Comparison of ENCODE assay signal across 22 mouse cellular contexts in the genomic region with DNA sequence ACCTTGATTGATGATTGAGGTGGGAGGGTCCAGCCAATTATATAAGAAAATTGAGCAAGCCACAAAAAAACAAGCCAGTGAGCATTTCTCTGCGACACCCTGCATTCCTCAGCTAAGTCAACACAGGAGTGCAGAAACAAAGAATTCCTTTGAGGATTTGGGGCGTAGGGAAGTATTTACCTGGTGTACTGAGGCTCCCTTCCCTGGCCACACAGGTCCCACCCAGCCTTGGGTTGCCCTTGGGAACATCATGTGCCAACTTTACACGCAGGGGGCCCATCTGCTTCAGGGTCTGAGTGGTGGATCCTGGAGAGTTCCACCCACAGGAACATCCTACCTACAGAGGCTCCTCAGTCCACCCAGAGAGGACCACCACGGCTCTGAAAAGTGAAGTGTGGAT. TPM values are rescaled to one million over a fixed set of nuclear protein-coding genes. Genes with fewer than 3 reads are reported as not detected.
DNase-seq lines count a peak whose midpoint lies in the region; ATAC-seq and TF ChIP-seq lines count a peak whose summit lies in the region.
"Had no signal": no experiment of that assay in that cellular context is flagged by ENCODE, and none has a peak within 500 bp of the region (broad histone marks: within the 10 kb centered on the region; RNA-seq: fewer than 3 reads in every experiment).

No protein-coding gene starts in this region.

- no peak for TF ChIP-seq CTCF in midbrain, postnatal 0 days (IDR thresholded peaks at IDR 0.05)

- H3K4me3 ChIP-seq in limb, embryonic 15.5 days, result no peak overlapping the region
- H3K4me3 ChIP-seq in limb, embryonic 10.5 days, result no peak overlapping the region
- no peak overlapping the region for H3K4me3 ChIP-seq in midbrain, embryonic 15.5 days
- H3K4me3 ChIP-seq in midbrain, postnatal 0 days (ENCODE audit: low read depth, low read length), result no peak overlapping the region
- H3K4me3 ChIP-seq in liver, embryonic 13.5 days (replicated peaks), result peak overlapping the region; percentile 48; the same call in 1 of the 2 replicates

- H3K36me3 ChIP-seq in limb, embryonic 15.5 days, result no peaks in the 10 kb centered on the region
- no peaks in the 10 kb centered on the region for H3K36me3 ChIP-seq in limb, embryonic 10.5 days
- no peaks in the 10 kb centered on the region for H3K36me3 ChIP-seq in midbrain, embryonic 15.5 days (replicated peaks)
- H3K36me3 ChIP-seq in midbrain, postnatal 0 days (ENCODE audit: insufficient read depth, low read length), result no peaks in the 10 kb centered on the region
- no peaks in the 10 kb centered on the region for H3K36me3 ChIP-seq in liver, embryonic 13.5 days
- H3K36me3 ChIP-seq: forebrain, embryonic 15.5 days; heart, embryonic 13.5 days; midbrain, embryonic 10.5 days; neural tube, embryonic 15.5 days had no signal

- H3K27ac ChIP-seq in limb, embryonic 15.5 days, result no peak overlapping the region
- H3K27ac ChIP-seq in limb, embryonic 10.5 days, result no peak overlapping the region
- H3K27ac ChIP-seq in midbrain, embryonic 15.5 days, result no peak overlapping the region
- H3K27ac ChIP-seq in midbrain, postnatal 0 days (ENCODE audit: low read depth, low read length), result no peak overlapping the region
- no peak overlapping the region for H3K27ac ChIP-seq in liver, embryonic 13.5 days
- H3K27ac ChIP-seq: forebrain, embryonic 15.5 days; heart, embryonic 13.5 days; kidney, postnatal 0 days; midbrain, embryonic 10.5 days; neural tube, embryonic 15.5 days had no signal

- 37% methylated on average over 4 of the region's 4 CpGs for WGBS in limb, embryonic 15.5 days
- WGBS in limb, embryonic 10.5 days, result 54% methylated on average over 4 of the region's 4 CpGs
- 63% methylated on average over 4 of the region's 4 CpGs for WGBS in midbrain, embryonic 15.5 days
- 59% methylated on average over 4 of the region's 4 CpGs for WGBS in midbrain, postnatal 0 days
- 57% methylated on average over 4 of the region's 4 CpGs for whole genome bisulfite sequencing in liver, embryonic 13.5 days (ENCODE audit: insufficient replicate concordance)

- peaks cover 30% of the 10 kb centered on the region for H3K27me3 ChIP-seq in limb, embryonic 15.5 days
- H3K27me3 ChIP-seq in limb, embryonic 10.5 days (ENCODE audit: low read depth, poor library complexity, severe bottlenecking), result peaks cover 53% of the 10 kb centered on the region
- H3K27me3 ChIP-seq in midbrain, embryonic 15.5 days (replicated peaks), result peaks cover 23% of the 10 kb centered on the region
- H3K27me3 ChIP-seq in midbrain, postnatal 0 days (ENCODE audit: insufficient read depth, low read length), result peaks cover 9% of the 10 kb centered on the region; the same call in 1 of the 2 replicates
- H3K27me3 ChIP-seq in liver, embryonic 13.5 days, result no peaks in the 10 kb centered on the region

- no peak overlapping the region for H3K4me2 ChIP-seq in limb, embryonic 15.5 days
- no peak overlapping the region for H3K4me2 ChIP-seq in midbrain, embryonic 15.5 days
- no peak overlapping the region for H3K4me2 ChIP-seq in midbrain, postnatal 0 days (ENCODE audit: low read depth, low read length, poor library complexity, severe bottlenecking)
- H3K4me2 ChIP-seq in liver, embryonic 13.5 days, result peak overlapping the region; percentile 68

- ATAC-seq in limb, embryonic 15.5 days (ENCODE audit: insufficient number of reproducible peaks, low FRiP score, low TSS enrichment, low read depth), result peak; percentile 68
- peak; percentile 31; the same call in 1 of the 2 replicates for ATAC-seq in midbrain, embryonic 15.5 days (replicated peaks)
- ATAC-seq in midbrain, postnatal 0 days (ENCODE audit: low FRiP score), result no peak
- no peak for ATAC-seq in liver, embryonic 13.5 days (ENCODE audit: low read depth)
- ATAC-seq: forebrain, embryonic 15.5 days had no signal

- peaks cover 9% of the 10 kb centered on the region; the same call in 1 of the 2 replicates for H3K4me1 ChIP-seq in limb, embryonic 15.5 days
- peaks cover 8% of the 10 kb centered on the region for H3K4me1 ChIP-seq in limb, embryonic 10.5 days
- no peaks in the 10 kb centered on the region for H3K4me1 ChIP-seq in midbrain, embryonic 15.5 days
- peaks cover 5% of the 10 kb centered on the region; the same call in 1 of the 2 replicates for H3K4me1 ChIP-seq in midbrain, postnatal 0 days (ENCODE audit: insufficient read depth, low read length)
- H3K4me1 ChIP-seq in liver, embryonic 13.5 days (replicated peaks), result peaks cover 24% of the 10 kb centered on the region
- H3K4me1 ChIP-seq: forebrain, embryonic 15.5 days had no signal

- H3K9ac ChIP-seq in limb, embryonic 15.5 days, result no peak overlapping the region
- H3K9ac ChIP-seq in midbrain, embryonic 15.5 days, result no peak overlapping the region
- H3K9ac ChIP-seq in midbrain, postnatal 0 days (replicated peaks; ENCODE audit: low read length, poor library complexity, severe bottlenecking), result no peak overlapping the region
- H3K9ac ChIP-seq in liver, embryonic 13.5 days, result no peak overlapping the region
- H3K9ac ChIP-seq: forebrain, embryonic 15.5 days; neural tube, embryonic 15.5 days had no signal

- DNase-seq in limb, embryonic 10.5 days (ENCODE audit: low spot score), result no peak
- DNase-seq in midbrain, postnatal 0 days (ENCODE audit: low spot score), result no peak
- no peak for DNase-seq in liver, embryonic 13.5 days
- no peak for DNase-seq in adrenal gland, postnatal 14 days
- DNase-seq in spleen, adult 12 weeks (ENCODE audit: low spot score), result no peak
- DNase-seq: adrenal gland, adult 8-10 months; cerebellum, adult 11 months; cerebellum, postnatal 25 days; heart, postnatal 4 days; left cerebral cortex, postnatal 4 days; retina, postnatal 1 day; right cerebral cortex, postnatal 4 days had no signal

- H3K9me3 ChIP-seq in limb, embryonic 15.5 days, result no peaks in the 10 kb centered on the region
- H3K9me3 ChIP-seq in limb, embryonic 10.5 days (replicated peaks), result no peaks in the 10 kb centered on the region
- H3K9me3 ChIP-seq in midbrain, embryonic 15.5 days, result no peaks in the 10 kb centered on the region
- no peaks in the 10 kb centered on the region for H3K9me3 ChIP-seq in midbrain, postnatal 0 days (ENCODE audit: low read length)
- no peaks in the 10 kb centered on the region for H3K9me3 ChIP-seq in liver, embryonic 13.5 days (replicated peaks)
- H3K9me3 ChIP-seq: forebrain, embryonic 15.5 days; heart, embryonic 13.5 days; midbrain, embryonic 10.5 days; neural tube, embryonic 15.5 days had no signal

RNA-seq across cellular contexts. Expression of a gene that starts 15.7 kb away (rescaled TPM):
- polyA plus RNA-seq in limb, embryonic 15.5 days (2015; fragmentation: Nextera tagmentation; extraction: Ambion mirVana), result 0.20 and 0.63 TPM in 2 replicates
- polyA plus RNA-seq in limb, embryonic 10.5 days (2016; fragmentation: Nextera tagmentation; extraction: Ambion mirVana), result not detected in 2 replicates
- 0.23 TPM in 1 of 2 replicates, not detected in the other for polyA plus RNA-seq in midbrain, embryonic 15.5 days (2015; fragmentation: Nextera tagmentation; extraction: Ambion mirVana)
- not detected in 2 replicates for total RNA-seq in midbrain, postnatal 0 days (2014; rRNA removed)
- polyA plus RNA-seq in midbrain, postnatal 0 days (2015; fragmentation: Nextera tagmentation; extraction: Ambion mirVana), result 0.10 and 0.14 TPM in 2 replicates
- polyA plus RNA-seq in liver, embryonic 13.5 days (2015; fragmentation: Nextera tagmentation; extraction: Ambion mirVana), result not detected in 2 replicates
- not detected in 2 replicates for total RNA-seq in adrenal gland, postnatal 14 days (2021)
- total RNA-seq: layer of hippocampus, adult 8-10 months; left cerebral cortex, adult 18-20 months; left cerebral cortex, postnatal 4 days had no signal
- polyA plus RNA-seq: brain, embryonic 14.5 days; forebrain, embryonic 15.5 days had no signal

RNA-seq across cellular contexts. Expression of a gene that starts 27.1 kb away (rescaled TPM):
- polyA plus RNA-seq in limb, embryonic 15.5 days (2015; fragmentation: Nextera tagmentation; extraction: Ambion mirVana), result 28.2 and 98.7 TPM in 2 replicates
- 0.11 and 0.48 TPM in 2 replicates for polyA plus RNA-seq in limb, embryonic 10.5 days (2016; fragmentation: Nextera tagmentation; extraction: Ambion mirVana)
- polyA plus RNA-seq in midbrain, embryonic 15.5 days (2015; fragmentation: Nextera tagmentation; extraction: Ambion mirVana), result 0.57 and 0.78 TPM in 2 replicates
- 1.6 and 1.7 TPM in 2 replicates for total RNA-seq in midbrain, postnatal 0 days (2014; rRNA removed)
- 1.1 and 1.2 TPM in 2 replicates for polyA plus RNA-seq in midbrain, postnatal 0 days (2015; fragmentation: Nextera tagmentation; extraction: Ambion mirVana)
- 0.54 and 0.59 TPM in 2 replicates for polyA plus RNA-seq in liver, embryonic 13.5 days (2015; fragmentation: Nextera tagmentation; extraction: Ambion mirVana)
- total RNA-seq in adrenal gland, postnatal 14 days (2021), result 0.44 and 1.2 TPM in 2 replicates

RNA-seq across cellular contexts. Expression of a gene that starts 58.1 kb away (rescaled TPM):
- polyA plus RNA-seq in limb, embryonic 15.5 days (2015; fragmentation: Nextera tagmentation; extraction: Ambion mirVana), result 19.0 and 22.6 TPM in 2 replicates
- 23.2 and 28.2 TPM in 2 replicates for polyA plus RNA-seq in limb, embryonic 10.5 days (2016; fragmentation: Nextera tagmentation; extraction: Ambion mirVana)
- 13.0 and 13.6 TPM in 2 replicates for polyA plus RNA-seq in midbrain, embryonic 15.5 days (2015; fragmentation: Nextera tagmentation; extraction: Ambion mirVana)
- total RNA-seq in midbrain, postnatal 0 days (2014; rRNA removed), result 14.8 and 23.7 TPM in 2 replicates
- 8.8 and 9.9 TPM in 2 replicates for polyA plus RNA-seq in midbrain, postnatal 0 days (2015; fragmentation: Nextera tagmentation; extraction: Ambion mirVana)
- polyA plus RNA-seq in liver, embryonic 13.5 days (2015; fragmentation: Nextera tagmentation; extraction: Ambion mirVana), result 24.9 and 30.0 TPM in 2 replicates
- 78.3 and 79.8 TPM in 2 replicates for total RNA-seq in adrenal gland, postnatal 14 days (2021)

Comparison
In these comparisons a context has a peak if more than half of its experiments do, and no peak if none do; other contexts are left out.
1. ATAC-seq: peak in limb, embryonic 15.5 days (single experiment) and midbrain, embryonic 15.5 days (single experiment); none in midbrain, postnatal 0 days (single experiment) and liver, embryonic 13.5 days (single experiment).
2. RNA of a gene that starts 27.1 kb away (polyA plus RNA-seq): 28.2 to 98.7 TPM in limb, embryonic 15.5 days; 1.1 to 1.2 TPM in midbrain, postnatal 0 days, 0.57 to 0.78 TPM in midbrain, embryonic 15.5 days, 0.54 to 0.59 TPM in liver, embryonic 13.5 days and 0.11 to 0.48 TPM in limb, embryonic 10.5 days; every median in the first group is over 10 times any median in the second.